Mouse (Mus musculus) testis, postnatal 14 days (tissue): ENCODE data around the gene Hoxc5.

Experiments
- DNase-seq: peaks from one replicate; pipeline ENCODE4 v3.0.0; 2021; ENCODE audit warnings: low spot score

The Hoxc5 gene

DNA sequence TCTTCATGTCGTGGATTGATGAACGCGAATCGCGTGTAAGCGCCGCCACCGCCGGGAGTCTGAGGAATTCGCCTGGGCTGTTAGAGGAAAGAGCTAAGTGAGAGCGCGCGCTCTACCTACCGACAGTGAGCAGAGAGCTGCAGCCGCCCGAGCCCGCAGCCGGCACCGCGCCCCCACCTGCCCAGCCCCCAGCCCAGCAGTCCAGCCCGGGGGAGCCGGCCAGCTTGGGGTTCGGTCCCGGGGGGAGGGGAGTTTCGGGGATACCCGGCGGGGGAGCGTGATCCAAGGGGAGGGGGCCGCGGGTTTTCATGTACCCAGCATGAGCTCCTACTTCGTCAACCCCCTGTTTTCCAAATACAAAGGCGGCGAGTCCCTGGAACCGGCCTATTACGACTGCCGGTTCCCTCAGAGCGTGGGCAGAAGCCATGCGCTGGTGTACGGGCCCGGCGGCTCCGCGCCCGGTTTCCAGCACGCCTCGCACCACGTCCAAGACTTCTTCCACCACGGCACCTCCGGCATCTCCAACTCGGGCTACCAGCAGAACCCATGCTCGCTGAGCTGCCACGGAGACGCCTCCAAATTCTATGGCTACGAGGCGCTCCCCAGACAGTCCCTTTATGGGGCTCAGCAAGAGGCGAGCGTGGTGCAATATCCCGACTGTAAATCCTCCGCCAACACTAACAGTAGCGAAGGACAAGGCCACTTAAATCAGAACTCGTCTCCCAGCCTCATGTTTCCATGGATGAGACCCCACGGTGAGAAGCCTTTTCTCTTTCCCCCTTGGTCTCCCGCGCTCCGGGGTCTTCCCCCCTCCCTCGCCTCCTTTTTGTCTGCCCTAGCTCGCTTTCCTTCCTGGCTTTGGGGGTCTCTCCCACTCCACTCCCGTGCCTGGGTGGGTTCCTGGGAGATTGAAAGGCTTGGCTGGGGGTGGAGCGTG is 23.5 kb downstream of the Hoxc5 start, which contains the start of gene Hoxc8:
TSS of gene Hoxc8 (plus strand) at position 147 of the 937 bp plus-strand sequence.
- no peak for DNase-seq

GRCm38 (mm10) chr15:102991782-102992181 is 24.5 kb downstream of the Hoxc5 start:
- DNase-seq = no peak

- DNase-seq = no peak
These were observed 25.0 kb downstream of the Hoxc5 start for GRCm38 (mm10) chr15:102992206-102992605.

DNA sequence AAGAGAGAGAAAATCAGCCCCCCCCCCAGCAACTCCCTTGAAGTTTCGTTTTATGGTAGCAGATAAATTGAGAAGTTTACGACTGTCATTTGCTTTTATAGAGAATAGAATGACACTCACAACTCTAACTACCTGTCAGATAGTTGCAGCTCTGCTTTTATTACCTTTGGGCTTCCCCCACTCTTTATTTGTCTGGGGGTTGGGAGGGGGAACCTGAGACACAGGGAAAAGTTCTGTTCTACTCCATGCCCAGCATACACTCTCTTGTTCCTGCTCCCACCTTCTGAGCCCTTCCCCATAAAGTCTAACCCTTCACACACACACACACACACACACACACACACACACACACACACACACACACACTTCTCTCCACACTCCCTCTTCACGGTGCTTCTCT is 25.6 kb downstream of the Hoxc5 start:
- no peak for DNase-seq

GRCm38 (mm10) chr15:102996548-102996947 is 29.3 kb downstream of the Hoxc5 start:
- DNase-seq = no peak

DNA sequence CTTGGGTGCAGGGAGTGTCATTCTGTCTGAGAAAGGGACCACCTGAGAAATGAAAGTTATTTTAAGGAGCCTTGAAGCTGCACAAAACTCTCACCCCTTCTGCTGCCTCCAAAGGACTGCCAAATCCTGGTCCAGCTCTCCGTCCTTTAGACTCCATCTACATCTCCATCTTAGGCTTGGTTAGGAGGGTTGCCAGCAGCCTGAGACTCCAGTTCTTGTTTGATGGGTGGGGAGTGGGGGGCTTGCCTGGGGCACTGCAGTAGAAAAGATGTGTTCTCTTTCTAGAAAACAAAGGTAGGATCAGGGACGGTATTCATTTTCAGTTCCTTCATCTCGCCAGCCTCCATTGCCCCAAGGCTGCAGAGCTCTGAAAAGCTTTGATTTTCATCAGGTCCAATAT is 30.2 kb downstream of the Hoxc5 start:
- DNase-seq = no peak

- DNase-seq = no peak
These were observed 30.7 kb downstream of the Hoxc5 start, which contains the start of gene Hoxc6 for GRCm38 (mm10) chr15:102997939-102998355. Gene Hoxc6 (plus strand): TSS chr15:102998257.

DNA sequence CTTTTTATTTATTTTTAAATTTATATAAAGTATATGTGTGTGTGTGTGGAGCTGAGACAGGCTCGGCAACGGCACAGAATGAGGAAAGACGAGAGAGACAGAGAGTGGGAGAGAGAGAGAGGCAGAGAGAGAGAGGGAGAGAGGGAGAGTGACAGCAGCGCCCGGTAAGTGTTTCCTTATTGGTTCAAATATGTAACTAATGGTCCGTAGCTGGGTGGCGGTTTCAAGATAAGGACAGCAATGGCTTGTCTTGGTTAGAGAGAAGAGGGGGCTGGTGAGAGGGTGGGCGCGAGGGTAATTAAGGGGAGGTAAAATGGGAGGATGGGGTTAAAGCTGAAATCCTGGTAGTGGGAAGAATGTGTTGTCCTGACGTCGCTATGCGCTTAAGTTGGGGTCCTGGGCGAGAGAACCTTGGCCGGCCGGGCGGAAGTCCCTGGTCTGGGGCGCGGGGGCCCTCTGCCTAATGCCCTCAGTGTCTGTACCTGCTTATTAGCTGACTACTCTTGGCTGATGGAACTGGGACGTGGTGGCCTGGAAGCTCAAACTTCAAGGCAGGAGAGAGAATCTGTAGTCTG is 31.5 kb downstream of the Hoxc5 start:
- DNase-seq = no peak

- peak; percentile 85 for DNase-seq
These were observed 32.1 kb downstream of the Hoxc5 start for GRCm38 (mm10) chr15:102999183-102999831.

DNA sequence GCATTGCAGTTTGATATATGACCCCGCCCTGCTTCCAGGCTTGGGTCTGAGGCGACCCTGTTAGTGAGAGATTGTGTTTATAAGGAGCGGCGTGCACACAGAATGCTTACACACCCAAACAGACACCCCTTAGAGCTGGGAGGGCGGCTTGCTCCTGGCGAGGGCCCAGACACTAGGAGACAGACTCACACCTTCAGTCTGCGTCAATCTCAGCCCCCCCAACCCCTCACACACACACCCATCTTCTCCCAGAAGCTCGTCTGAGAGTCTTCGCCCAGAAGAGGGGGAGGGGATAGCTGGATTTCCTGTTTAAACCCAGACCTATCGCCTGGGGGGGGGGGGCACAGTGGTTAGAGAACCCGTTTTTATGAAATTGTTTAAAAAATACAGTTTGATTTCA is 32.7 kb downstream of the Hoxc5 start:
- DNase-seq = no peak

DNA sequence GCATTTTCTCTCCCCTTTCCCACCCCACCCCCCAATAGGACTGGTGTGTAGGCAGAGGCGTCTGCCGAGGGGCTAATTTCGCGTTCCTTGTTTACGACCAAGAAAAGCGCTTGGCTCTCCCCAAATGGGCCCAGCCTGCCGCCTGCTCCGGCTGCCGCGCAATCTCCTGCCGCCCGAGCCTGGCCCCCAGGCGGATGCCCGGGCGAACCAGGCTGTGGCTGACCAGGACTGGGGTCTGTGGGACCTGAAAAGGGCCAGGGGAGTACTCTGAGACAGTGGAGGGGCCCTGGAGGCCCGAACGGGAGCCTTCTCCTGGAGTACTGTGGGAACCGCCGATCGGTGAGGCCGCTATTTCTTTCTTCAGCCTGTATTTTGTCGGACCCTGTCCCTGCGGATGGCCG is 33.3 kb downstream of the Hoxc5 start:
- DNase-seq = no peak

GRCm38 (mm10) chr15:103001370-103001769 is 34.1 kb downstream of the Hoxc5 start:
- DNase-seq = no peak

DNA sequence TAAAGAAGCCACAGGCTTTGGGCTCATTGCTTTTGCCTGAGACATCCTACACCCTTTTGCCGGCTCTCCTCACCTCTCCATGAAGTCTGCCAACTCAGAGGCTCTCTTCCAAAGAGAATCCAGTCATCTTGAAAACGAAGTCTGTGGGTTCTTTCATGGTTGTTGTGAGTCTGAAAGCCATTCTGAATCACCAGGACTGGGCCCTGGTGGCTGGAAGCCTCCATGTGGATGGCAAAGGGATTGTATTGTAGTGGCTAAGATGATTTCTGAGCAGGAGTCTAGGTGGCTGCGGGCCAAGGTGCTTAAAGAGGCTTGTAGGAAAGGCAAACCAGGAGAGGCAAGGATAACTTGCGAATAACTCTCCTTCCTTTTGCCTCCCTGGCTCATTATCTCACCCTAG is 34.9 kb downstream of the Hoxc5 start:
- DNase-seq = no peak

DNA sequence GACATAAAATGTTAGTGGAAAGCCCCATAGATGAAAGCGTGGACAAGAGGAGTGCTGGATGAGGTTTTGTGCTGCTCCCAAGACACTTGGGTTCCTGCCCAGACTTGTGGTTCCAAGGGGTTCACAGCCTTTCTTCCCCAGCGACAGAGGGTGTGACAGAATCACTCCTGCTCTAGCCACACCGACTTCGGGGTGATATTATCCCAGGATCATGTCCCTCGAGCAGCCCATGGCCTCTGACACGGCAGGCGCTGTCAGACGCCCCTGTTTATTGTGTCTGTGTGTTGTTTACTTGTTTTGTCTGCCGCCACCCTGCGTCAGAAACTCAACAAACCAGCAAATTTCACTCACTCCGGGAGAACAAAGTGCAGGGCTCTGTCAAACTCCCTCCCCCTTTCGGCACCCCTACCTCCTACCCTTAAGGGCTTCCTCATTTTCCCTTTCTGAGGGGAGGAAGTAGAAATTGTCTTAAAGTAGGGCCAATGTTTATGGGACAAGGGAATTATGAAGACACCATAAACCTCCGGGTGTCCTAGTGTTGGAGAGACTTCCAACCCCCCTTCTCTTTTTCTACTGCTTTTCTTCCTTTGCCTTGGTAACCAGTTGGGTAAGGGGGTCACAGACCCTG is 35.7 kb downstream of the Hoxc5 start:
- DNase-seq = no peak

- DNase-seq = no peak
These were observed 38.1 kb downstream of the Hoxc5 start for GRCm38 (mm10) chr15:103005308-103005707.

GRCm38 (mm10) chr15:103005797-103006196 is 38.6 kb downstream of the Hoxc5 start:
- no peak for DNase-seq

- DNase-seq = no peak
These were observed 39.1 kb downstream of the Hoxc5 start for GRCm38 (mm10) chr15:103006326-103006725.

GRCm38 (mm10) chr15:103009265-103010111 is 42.2 kb downstream of the Hoxc5 start:
- no peak for DNase-seq

DNA sequence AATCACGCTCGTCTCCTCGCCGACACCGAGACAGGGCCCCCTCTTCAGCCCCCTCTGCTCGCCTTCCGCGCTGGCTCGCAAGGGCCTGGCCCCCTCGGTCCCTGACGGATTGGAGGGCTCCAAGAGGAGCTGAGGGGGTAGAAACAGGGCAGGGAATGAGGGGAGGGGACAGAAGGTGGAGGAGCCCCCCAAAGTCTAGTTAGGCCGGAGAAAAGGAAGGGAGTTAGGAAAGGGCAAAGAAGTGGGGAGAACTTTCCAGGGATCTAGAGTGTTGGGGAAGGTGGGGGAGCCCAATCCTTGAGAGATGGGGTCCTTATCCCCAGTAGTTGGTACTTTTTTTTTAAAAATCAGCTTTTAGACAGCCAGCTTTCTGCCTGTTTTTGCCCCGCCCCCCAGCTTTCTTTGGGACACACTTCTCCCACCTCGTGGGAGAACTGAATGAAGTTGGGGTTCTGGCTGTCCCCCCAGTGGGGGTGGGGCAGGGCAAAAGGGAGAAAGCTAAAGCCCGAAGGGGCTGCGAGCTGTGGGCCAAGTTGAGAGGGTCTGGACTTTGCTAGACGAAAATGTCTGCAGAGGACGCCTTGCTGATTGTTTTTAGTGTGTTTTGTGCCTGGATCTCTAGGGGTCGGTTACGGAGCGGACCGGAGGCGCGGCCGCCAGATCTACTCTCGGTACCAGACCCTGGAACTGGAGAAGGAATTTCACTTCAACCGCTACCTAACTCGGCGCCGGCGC is 43.0 kb downstream of the Hoxc5 start:
- no peak for DNase-seq

GRCm38 (mm10) chr15:103010847-103011555 is 43.8 kb downstream of the Hoxc5 start:
- no peak for DNase-seq
